Mouse (Mus musculus) kidney, adult 2 months (tissue): ENCODE measurements around the gene Jup. TPM values are rescaled to one million over a fixed set of nuclear protein-coding genes. Genes with fewer than 3 reads are reported as not detected.

Experiments
- DNase-seq: peaks from one replicate; pipeline ENCODE4 v3.0.0; 2021
- H3K27ac ChIP-seq: fragments of 200-500 bp; 2 replicates; pipeline ENCODE4 v1.5.1; 2012; ENCODE audit warnings: low read depth, low read length, control low read depth, inconsistent platforms; ENCODE audit not compliant: insufficient read depth
- H3K27me3 ChIP-seq: fragments of 200-500 bp; replicated peaks from 2 replicates; pipeline ENCODE4 v1.6.1; 2012; ENCODE audit warnings: mild to moderate bottlenecking, moderate library complexity, low read length, inconsistent platforms; ENCODE audit not compliant: control insufficient read depth, insufficient read depth
- H3K36me3 ChIP-seq: fragments of 200-500 bp; 2 replicates; pipeline ENCODE4 v1.6.1; 2012; ENCODE audit warnings: mild to moderate bottlenecking, moderate library complexity, low read length, inconsistent platforms; ENCODE audit not compliant: control insufficient read depth, insufficient read depth
- H3K4me1 ChIP-seq: fragments of 200-500 bp; 2 replicates; pipeline ENCODE4 v1.6.1; 2011; ENCODE audit warnings: low read length; ENCODE audit not compliant: control insufficient read depth, insufficient read depth
- H3K4me3 ChIP-seq: fragments of 200-500 bp; 2 replicates; pipeline ENCODE4 v1.5.1; 2011; ENCODE audit warnings: mild to moderate bottlenecking, low read depth, low read length, control low read depth; ENCODE audit not compliant: insufficient read depth
- CTCF ChIP-seq: fragments of 200-500 bp; conservative IDR thresholded peaks from 2 replicates; pipeline ENCODE4 v1.5.1; 2011; ENCODE audit warnings: low read depth, mild to moderate bottlenecking, control low read depth, low read length, moderate library complexity, mixed read lengths; ENCODE audit not compliant: insufficient read depth, insufficient read length
- POLR2A ChIP-seq: fragments of 200-500 bp; IDR thresholded peaks from one replicate; pipeline ENCODE4 v1.6.1; 2011; ENCODE audit warnings: low read depth, low read length, control low read depth
- WGBS: fragments of 180-500 bp; shearing (Covaris S2); methylation state at CpG from one replicate; pipeline ENCODE4 v1.1.7; 2018; 5-methylcytosine and 5-hydroxymethylcytosine counted together
- polyA plus RNA-seq: library from polyadenylated mRNA; depleted of rRNA; stranded (reverse); fragments of >200 nt; gene quantifications from 2 replicates; pipeline ENCODE4 v1.2.3, GENCODE M21; 2012

Jup gene
- polyA plus RNA-seq, 1 experiment, result 220 TPM

GRCm38 (mm10) chr11:100355972-100356818, 41.4 kb downstream of the Jup start, which contains the start of gene Hap1:
TSS of gene Hap1 (minus strand) at chr11:100356128.
- Histone ChIP-seq H3K4me3 (peak within 1 kb of the TSS; percentile 77), H3K36me3 (no peaks in the 10 kb centered on the region), H3K4me1 (no peaks in the 10 kb centered on the region), H3K27ac (no peak within 1 kb of the TSS), H3K27me3 (no peaks in the 10 kb centered on the region)
- TF ChIP-seq CTCF (no peak), POLR2A (no peak)
- 2% methylated on average over 49 of the region's 49 CpGs for WGBS
- DNase-seq, result peak; percentile 73

DNA sequence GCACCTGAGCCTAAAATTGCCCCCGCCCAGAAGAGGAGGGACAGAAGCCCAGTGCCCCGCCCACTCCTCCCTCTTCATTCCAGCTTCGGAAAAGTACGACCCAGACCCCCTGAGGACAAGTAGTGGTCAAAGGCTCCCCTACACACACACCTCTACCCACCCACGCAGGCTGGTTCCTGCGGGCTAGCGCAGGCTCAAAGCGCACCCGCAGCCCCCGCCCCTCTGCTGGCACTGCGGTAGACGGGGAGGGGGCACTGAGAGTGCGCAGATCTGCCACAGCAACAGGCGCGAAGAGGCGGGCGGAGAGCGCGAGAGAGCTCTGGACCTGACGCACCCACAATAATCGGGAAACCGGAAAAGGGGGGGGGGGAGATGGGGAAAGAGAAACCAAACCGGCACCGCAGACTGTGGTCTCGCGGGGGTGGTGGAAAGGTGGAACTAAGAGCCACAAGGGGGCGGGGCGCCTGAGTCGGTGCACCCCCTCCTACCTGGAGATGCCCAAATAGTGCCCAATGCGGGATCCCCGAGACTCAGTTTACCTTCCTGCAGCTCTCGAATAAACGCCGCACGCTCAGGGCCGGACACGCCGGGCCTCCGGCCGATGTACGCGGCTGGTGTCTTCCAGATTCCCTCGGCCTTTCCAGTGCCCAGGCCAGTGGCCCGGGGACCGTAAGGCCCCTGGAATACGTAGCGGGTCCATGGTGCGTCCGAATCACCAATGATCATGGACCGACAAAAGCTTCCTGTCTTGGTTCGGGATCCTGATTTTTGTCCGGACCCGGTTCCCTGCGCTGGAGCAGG, 42.2 kb downstream of the Jup start:
- peak overlapping the region; percentile 77 for H3K4me3 ChIP-seq
- no peaks in the 10 kb centered on the region for H3K27me3 ChIP-seq
- 1% methylated on average over 54 of the region's 54 CpGs for WGBS
- no peak overlapping the region for H3K27ac ChIP-seq
- no peaks in the 10 kb centered on the region for H3K4me1 ChIP-seq
- H3K36me3 ChIP-seq, result no peaks in the 10 kb centered on the region
- peak; percentile 41 for DNase-seq
- TF ChIP-seq POLR2A (no peak), CTCF (no peak)

DNA sequence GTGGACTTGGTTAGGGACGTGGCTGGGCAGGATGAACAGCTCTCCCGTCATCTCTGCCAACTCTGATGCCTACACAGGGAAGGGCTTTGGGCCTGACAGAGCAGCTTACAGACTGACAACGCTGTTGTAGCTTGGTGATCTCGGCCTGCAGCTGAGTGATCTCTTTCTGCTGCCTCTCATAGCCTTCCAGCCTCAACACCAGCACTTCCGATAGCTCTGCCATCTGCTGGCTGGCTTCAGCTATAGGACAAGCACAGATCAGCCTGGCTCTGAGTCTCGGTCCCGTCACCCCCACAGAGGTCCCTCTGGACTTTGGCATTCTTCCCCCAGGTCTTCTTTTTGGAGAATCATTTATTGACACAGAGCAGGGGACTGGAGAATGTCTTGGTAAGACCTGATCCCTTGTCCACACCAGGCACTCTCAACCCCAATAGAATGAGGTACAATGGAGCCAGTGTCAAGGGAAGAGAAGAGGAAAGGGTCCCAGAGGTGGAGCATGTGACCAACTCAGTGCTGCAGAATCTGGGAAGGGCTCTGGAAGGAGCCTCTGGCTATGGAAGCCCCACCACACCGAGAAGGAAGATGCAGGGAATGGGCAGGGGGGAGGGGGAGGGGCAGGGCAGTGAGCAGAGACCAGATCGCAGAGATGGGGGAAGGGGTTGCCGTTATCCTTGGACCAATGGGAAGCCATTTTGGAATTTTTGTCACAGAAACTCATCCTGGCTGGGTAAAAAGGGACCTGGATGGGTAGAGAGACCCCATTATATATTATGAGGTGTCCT, 45.3 kb downstream of the Jup start:
- no peak overlapping the region for H3K4me3 ChIP-seq
- H3K27me3 ChIP-seq, result no peaks in the 10 kb centered on the region
- WGBS, result 41% methylated on average over 10 of the region's 10 CpGs
- H3K4me1 ChIP-seq, result no peaks in the 10 kb centered on the region
- no peak for TF ChIP-seq POLR2A
- peak; percentile 64 for TF ChIP-seq CTCF
- H3K27ac ChIP-seq, result no peak overlapping the region
- peak; percentile 36 for DNase-seq
- no peaks in the 10 kb centered on the region for H3K36me3 ChIP-seq

DNA sequence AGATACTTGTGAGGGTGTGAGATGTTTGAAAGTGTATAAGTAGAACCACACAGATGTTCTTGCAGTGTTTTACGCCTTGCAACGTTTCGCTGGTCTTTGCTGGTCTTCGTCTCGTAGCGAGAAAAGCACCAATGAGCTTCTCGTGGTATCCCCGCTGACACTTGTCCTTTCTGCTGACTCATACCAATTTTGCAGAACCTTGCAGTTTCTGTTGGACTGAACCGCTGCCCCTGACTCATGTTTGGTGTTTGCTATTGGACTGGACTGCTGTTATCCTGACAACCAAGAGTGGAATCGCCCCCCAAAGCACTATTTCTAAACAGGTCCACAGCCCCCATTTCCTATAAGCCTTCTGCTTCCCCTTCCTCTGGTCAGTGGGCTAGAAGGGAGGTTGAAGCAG, 53.3 kb downstream of the Jup start:
- Histone ChIP-seq H3K27ac (no peak overlapping the region), H3K4me1 (no peaks in the 10 kb centered on the region), H3K27me3 (no peaks in the 10 kb centered on the region), H3K36me3 (no peaks in the 10 kb centered on the region), H3K4me3 (no peak overlapping the region)
- no peak for TF ChIP-seq POLR2A
- no peak for TF ChIP-seq CTCF
- WGBS, result 88% methylated on average over 10 of the region's 10 CpGs
- DNase-seq, result no peak

- TF ChIP-seq CTCF (no peak), POLR2A (no peak)
- Histone ChIP-seq H3K27me3 (no peaks in the 10 kb centered on the region), H3K36me3 (no peaks in the 10 kb centered on the region), H3K4me3 (no peak overlapping the region), H3K4me1 (no peaks in the 10 kb centered on the region), H3K27ac (no peak overlapping the region)
- no peak for DNase-seq
- whole genome bisulfite sequencing, result 65% methylated on average over 3 of the region's 3 CpGs
Observed at GRCm38 (mm10) chr11:100335731-100336130, 61.8 kb downstream of the Jup start.

- Histone ChIP-seq H3K27ac (no peak within 1 kb of the TSS), H3K36me3 (no peaks in the 10 kb centered on the region), H3K4me1 (no peaks in the 10 kb centered on the region), H3K4me3 (no peak within 1 kb of the TSS), H3K27me3 (no peaks in the 10 kb centered on the region)
- 81% methylated on average over 6 of the region's 6 CpGs for WGBS
- DNase-seq, result no peak
- TF ChIP-seq POLR2A (no peak), CTCF (no peak)
Observed at GRCm38 (mm10) chr11:100333944-100334457, 63.6 kb downstream of the Jup start, which contains the start of gene Gast. TSS of gene Gast (plus strand) at chr11:100334407.
